Mouse (Mus musculus) stomach, postnatal 0 days (tissue): ENCODE measurements around the gene Gadd45gip1. TPM values are rescaled to one million over a fixed set of nuclear protein-coding genes. Genes with fewer than 3 reads are reported as not detected.

Experiments
- ATAC-seq: fragments of 200-750 bp; cut with Nextera tagmentation; 2 replicates; pipeline ENCODE4 v1.8.0; 2017; ENCODE audit not compliant: low FRiP score, low TSS enrichment
- DNase-seq: peaks from one replicate; pipeline ENCODE4 v3.0.0-alpha.2; 2016; ENCODE audit warnings: low spot score
- H3K27ac ChIP-seq: fragments of 300-500 bp; sonication (generic); replicated peaks from 2 replicates; pipeline ENCODE4 v1.5.1; 2014; ENCODE audit warnings: mild to moderate bottlenecking, control low read depth
- H3K27me3 ChIP-seq: fragments of 300-500 bp; sonication (generic); 2 replicates; pipeline ENCODE4 v1.6.1; 2014; ENCODE audit warnings: low read length; ENCODE audit not compliant: control insufficient read depth, insufficient read depth
- H3K36me3 ChIP-seq: fragments of 300-500 bp; sonication (generic); 2 replicates; pipeline ENCODE4 v1.6.1; 2014; ENCODE audit warnings: low read length, mixed read lengths; ENCODE audit not compliant: control insufficient read depth, insufficient read depth
- H3K4me1 ChIP-seq: fragments of 300-500 bp; sonication (generic); replicated peaks from 2 replicates; pipeline ENCODE4 v1.6.1; 2014; ENCODE audit warnings: antibody characterized with exemption; ENCODE audit not compliant: control insufficient read depth, insufficient read depth
- H3K4me2 ChIP-seq: fragments of 300-500 bp; sonication (generic); replicated peaks from 2 replicates; pipeline ENCODE4 v1.6.1; 2014; ENCODE audit warnings: low read depth, mild to moderate bottlenecking, control low read depth, moderate library complexity
- H3K4me3 ChIP-seq: fragments of 300-500 bp; sonication (generic); 2 replicates; pipeline ENCODE4 v1.5.1; 2014; ENCODE audit warnings: low read depth, low read length, control low read depth
- H3K9ac ChIP-seq: fragments of 300-500 bp; sonication (generic); 2 replicates; pipeline ENCODE4 v1.6.1; 2014; ENCODE audit warnings: mild to moderate bottlenecking, low read length, control low read depth, mixed read lengths
- H3K9me3 ChIP-seq: fragments of 300-500 bp; sonication (generic); 2 replicates; pipeline ENCODE4 v1.6.1; 2016; ENCODE audit warnings: low read length; ENCODE audit not compliant: control insufficient read depth
- CTCF ChIP-seq: IDR thresholded peaks from 2 replicates; pipeline ENCODE4 v1.5.1; 2016; ENCODE audit warnings: antibody characterized with exemption, low read depth, mild to moderate bottlenecking, moderate library complexity
- EP300 ChIP-seq: optimal IDR thresholded peaks from 2 replicates; pipeline ENCODE3; 2016; ENCODE audit warnings: antibody characterized with exemption
- WGBS: fragments of 180-500 bp; shearing (Covaris S2); extraction: QIAGEN DNeasy Blood & Tissue Kit; methylation state at CpG from one replicate; pipeline ENCODE4 v1.1.7; 2014; 5-methylcytosine and 5-hydroxymethylcytosine counted together
- polyA plus RNA-seq: library from polyadenylated mRNA; unstranded; fragments of >200 nt; fragmentation: Nextera tagmentation; extraction: Ambion mirVana; gene quantifications from 2 replicates; pipeline ENCODE4 v1.2.1, GENCODE M21; 2015

Gene Gadd45gip1
- polyA plus RNA-seq, 1 experiment from 2014 or later, result 38.5 TPM

GRCm38 (mm10) chr8:84837149-84837911 is 6.0 kb downstream of the Gadd45gip1 start:
- H3K27me3 ChIP-seq, result no peaks in the 10 kb centered on the region
- no peak for TF ChIP-seq EP300
- no peak for TF ChIP-seq CTCF
- H3K9me3 ChIP-seq, result no peaks in the 10 kb centered on the region
- no peak overlapping the region for H3K4me2 ChIP-seq
- no peaks in the 10 kb centered on the region for H3K4me1 ChIP-seq
- no peak overlapping the region for H3K27ac ChIP-seq
- no peak overlapping the region for H3K4me3 ChIP-seq
- no peak overlapping the region for H3K9ac ChIP-seq
- 52% methylated on average over 8 of the region's 8 CpGs for WGBS
- H3K36me3 ChIP-seq, result peaks cover 26% of the 10 kb centered on the region
- ATAC-seq, result no peak
- DNase-seq, result peak; percentile 13

GRCm38 (mm10) chr8:84837912-84838470 is 6.7 kb downstream of the Gadd45gip1 start:
- Histone ChIP-seq H3K27ac (no peak overlapping the region), H3K4me3 (no peak overlapping the region), H3K9ac (no peak overlapping the region), H3K4me2 (no peak overlapping the region), H3K9me3 (no peaks in the 10 kb centered on the region), H3K27me3 (no peaks in the 10 kb centered on the region), H3K36me3 (peaks cover 32% of the 10 kb centered on the region), H3K4me1 (no peaks in the 10 kb centered on the region)
- 82% methylated on average over 15 of the region's 15 CpGs for WGBS
- DNase-seq (peak; percentile 13), ATAC-seq (no peak)
- TF ChIP-seq CTCF, result no peak
- TF ChIP-seq EP300, result no peak

- no peaks in the 10 kb centered on the region for H3K27me3 ChIP-seq
- no peak overlapping the region for H3K4me3 ChIP-seq
- no peak for TF ChIP-seq EP300
- no peak for TF ChIP-seq CTCF
- no peaks in the 10 kb centered on the region for H3K9me3 ChIP-seq
- WGBS, result 83% methylated on average over 5 of the region's 5 CpGs
- H3K9ac ChIP-seq, result no peak overlapping the region
- H3K36me3 ChIP-seq, result peaks cover 37% of the 10 kb centered on the region
- DNase-seq (no peak), ATAC-seq (no peak)
- H3K4me2 ChIP-seq, result no peak overlapping the region
- no peak overlapping the region for H3K27ac ChIP-seq
- H3K4me1 ChIP-seq, result no peaks in the 10 kb centered on the region
These were observed 7.2 kb downstream of the Gadd45gip1 start for GRCm38 (mm10) chr8:84838513-84838912.

- Histone ChIP-seq H3K27ac (no peak overlapping the region), H3K27me3 (no peaks in the 10 kb centered on the region), H3K4me1 (peaks cover 2% of the 10 kb centered on the region; the same call in 1 of the 2 replicates), H3K36me3 (peaks cover 43% of the 10 kb centered on the region), H3K9me3 (no peaks in the 10 kb centered on the region), H3K4me2 (peak overlapping the region; percentile 91), H3K4me3 (peak overlapping the region; percentile 88), H3K9ac (peak overlapping the region; percentile 91; the same call in 1 of the 2 replicates)
- no peak for DNase-seq
- no peak for ATAC-seq
- no peak for TF ChIP-seq CTCF
- no peak for TF ChIP-seq EP300
- WGBS, result 72% methylated on average over 2 of the region's 2 CpGs
These were observed 8.1 kb downstream of the Gadd45gip1 start for GRCm38 (mm10) chr8:84839411-84839810.

DNA sequence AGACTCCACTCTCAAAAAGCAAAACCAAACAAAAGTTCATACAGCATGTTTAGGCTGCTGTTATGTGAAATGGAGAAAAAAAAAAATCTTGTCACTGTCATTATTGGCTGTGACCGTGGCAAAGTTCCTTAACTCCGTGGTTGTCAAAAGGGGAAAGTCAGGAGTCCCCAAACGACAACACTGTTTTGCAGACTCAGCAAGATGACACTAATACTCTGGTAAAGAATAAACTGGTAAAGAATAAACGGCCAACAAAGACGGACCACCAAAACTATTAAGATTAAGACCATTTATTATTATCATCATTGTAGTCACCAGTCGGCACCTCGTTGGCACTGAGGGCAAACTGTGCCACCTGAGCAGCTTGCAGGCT is 8.5 kb downstream of the Gadd45gip1 start:
- under 1% methylated on average over 7 of the region's 7 CpGs for WGBS
- peaks cover 7% of the 10 kb centered on the region; the same call in 1 of the 2 replicates for H3K4me1 ChIP-seq
- no peak for TF ChIP-seq CTCF
- no peak for TF ChIP-seq EP300

More for the DNA sequence above, 8.5 kb downstream of the Gadd45gip1 start:
- DNase-seq (no peak), ATAC-seq (no peak)
- Histone ChIP-seq H3K27me3 (no peaks in the 10 kb centered on the region), H3K36me3 (peaks cover 47% of the 10 kb centered on the region), H3K9me3 (no peaks in the 10 kb centered on the region), H3K4me3 (peak overlapping the region; percentile 88), H3K4me2 (peak overlapping the region; percentile 91), H3K27ac (peak overlapping the region; percentile 91), H3K9ac (peak overlapping the region; percentile 91)
